Mouse (Mus musculus) inflammation-experienced regulatory T-cells (primary cell): ENCODE measurements around the gene Miox. TPM values are rescaled to one million over a fixed set of nuclear protein-coding genes. Genes with fewer than 3 reads are reported as not detected.

ENCODE experiments used
- polyA plus RNA-seq, 2 experiments: library from polyadenylated mRNA; unstranded; fragments of 100-300 nt; shearing (Covaris generic); gene quantifications; one replicate each; pipeline ENCODE4 v1.2.1; 2017

The Miox gene
- not detected for polyA plus RNA-seq

DNA sequence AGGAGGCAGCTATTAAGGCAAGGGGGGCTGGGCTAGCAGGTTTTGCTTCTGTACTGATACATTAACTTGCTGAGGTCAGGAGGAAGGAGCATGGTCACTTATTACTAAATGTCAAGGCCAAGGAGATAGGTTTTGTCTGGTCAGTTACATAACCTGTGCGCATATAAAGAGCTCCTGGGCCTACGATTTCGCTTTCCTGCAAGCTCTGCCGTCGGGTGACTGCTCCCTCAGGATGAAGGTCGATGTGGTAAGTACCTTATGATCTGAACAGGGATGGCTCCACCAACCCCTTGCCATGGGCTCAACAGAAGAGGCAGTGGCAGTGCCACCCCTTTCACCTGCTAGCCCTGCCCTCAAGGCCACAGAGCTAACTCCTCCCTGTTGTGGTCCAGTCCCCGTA, at the start of gene Miox:
Miox (plus strand) TSS at position 128 of the 400 bp plus-strand sequence.

DNA sequence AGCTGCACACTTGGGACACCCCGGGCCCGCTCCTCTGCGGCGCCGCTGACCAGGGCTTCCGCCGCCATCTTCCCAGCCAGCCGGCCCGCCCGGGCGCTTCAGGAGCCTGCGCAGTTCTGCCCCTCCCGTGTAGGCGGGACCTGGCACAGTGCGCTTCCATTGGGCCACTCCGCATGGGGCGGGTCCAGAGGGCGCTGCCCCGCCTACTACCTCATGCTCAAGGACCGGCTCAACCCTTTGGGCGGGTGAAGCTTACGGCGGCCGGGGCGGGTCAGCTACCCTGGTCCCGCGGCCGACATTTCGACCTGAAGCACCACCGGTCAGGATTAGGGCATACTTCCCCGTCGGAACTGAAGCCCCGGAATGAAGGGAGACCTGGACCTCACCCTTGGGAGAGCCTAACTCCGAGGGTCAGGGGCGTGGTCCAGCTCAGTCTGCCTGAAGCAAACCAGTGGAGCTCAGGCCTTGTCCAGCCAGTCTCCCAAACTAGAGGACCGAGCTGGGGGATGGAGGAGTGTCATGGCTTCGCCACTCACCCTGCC, 18.9 kb upstream of the Miox start, which contains the start of gene Sbf1:
Sbf1 (minus strand) TSS at position 122 of the 542 bp plus-strand sequence.

GRCm38 (mm10) chr15:89322670-89323522, 11.3 kb upstream of the Miox start, which contains the start of gene Adm2:
Gene Adm2 (plus strand): TSS chr15:89322720.

DNA sequence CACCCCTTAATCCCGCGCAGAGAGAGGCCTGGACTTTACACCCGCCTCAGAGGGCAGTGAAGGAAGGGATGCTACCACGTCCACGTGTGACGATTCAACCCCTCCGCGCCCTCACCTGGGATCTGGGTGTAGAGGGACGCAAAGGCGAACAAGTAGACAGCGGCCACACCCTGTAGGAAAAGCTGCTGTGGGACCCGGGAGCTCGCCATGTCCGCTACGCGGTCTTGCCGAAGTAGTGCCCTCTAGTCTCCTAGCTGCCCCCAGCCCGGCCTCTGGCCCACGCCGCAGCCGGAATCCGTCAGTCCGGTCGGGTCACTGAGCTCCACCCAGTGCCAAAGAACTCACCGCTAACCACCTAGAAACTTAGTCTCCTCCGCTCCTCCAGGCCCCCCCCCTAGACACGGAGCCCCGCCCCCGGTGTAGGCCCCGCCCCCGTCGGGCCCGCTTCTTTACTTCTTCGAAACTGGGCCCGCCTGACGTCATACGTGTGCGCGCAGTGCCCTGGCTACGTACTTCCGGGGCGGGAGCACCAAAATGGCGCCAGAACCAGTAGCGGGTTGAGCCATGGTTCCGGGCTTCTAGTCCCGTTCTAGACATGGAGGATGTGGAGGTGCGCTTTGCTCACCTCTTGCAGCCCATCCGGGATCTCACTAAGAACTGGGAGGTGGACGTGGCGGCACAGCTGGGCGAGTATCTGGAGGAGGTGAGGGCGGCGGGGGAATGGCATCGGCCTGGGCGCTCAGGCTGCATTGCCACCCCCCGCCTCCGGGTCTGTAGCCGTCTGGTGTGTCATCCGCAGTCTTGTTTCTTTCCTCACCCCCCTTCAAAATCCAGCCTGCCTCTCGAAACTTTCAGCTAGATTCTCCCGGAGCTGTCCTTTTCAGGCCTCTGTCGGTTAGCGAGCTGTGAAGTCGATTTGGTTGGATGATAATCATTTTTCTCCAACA, 21.3 kb downstream of the Miox start, which contains the start of the genes Lmf2 and Ncaph2:
Lmf2 (minus strand) TSS at position 419 of the 947 bp plus-strand sequence.
Ncaph2 (plus strand) TSS at position 479 of the 947 bp plus-strand sequence.

DNA sequence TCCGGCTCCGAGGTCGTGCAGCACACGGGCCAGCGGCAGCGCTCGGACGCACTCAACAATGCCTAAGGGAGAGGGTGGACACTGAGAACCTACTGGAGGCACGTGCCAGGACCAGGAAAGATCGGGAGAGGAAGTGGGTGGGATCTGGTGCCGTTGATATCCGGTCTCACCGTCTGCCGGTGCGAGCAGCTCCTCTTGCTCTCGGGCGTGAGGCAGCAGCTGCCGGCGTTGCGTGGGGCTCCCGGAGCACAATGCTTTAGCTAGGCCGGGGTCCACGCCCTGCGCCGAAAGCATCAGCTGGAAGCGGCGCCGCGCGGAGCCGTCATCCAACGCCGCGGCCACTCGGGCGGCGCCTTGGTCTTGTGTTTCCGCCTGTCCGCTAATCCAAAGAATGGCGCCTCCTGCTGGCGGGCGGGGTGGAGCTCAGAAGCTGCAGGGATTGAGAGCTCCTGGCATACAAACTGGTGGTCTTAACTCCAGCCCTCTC, 39.6 kb downstream of the Miox start, which contains the start of gene Sco2:
Sco2 (minus strand) TSS at position 85 of the 487 bp plus-strand sequence.

DNA sequence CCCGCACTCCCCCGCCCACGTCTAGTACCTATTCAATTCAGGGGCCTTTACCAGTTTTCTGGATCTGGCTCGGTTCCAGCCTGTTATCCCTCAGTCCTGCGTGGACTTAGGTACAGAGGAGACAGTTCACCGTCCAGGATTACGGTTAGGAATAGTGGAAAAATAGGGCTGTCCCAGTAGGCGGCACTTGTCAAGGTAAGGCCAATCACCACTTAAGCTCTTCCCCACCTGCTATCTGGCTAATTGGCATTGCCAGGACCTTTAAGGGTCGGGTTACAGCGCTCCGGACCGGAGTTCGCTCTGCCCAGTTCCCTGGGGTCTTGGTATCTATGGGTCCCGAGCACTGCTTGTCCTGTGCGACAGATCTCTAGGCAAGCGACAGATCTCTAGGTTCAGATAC, 42.8 kb downstream of the Miox start, which contains the start of gene Tymp:
Tymp (minus strand) TSS at position 83 of the 400 bp plus-strand sequence.

GRCm38 (mm10) chr15:89378831-89379401, 44.7 kb downstream of the Miox start, which contains the start of gene Odf3b:
Gene Odf3b (minus strand): TSS chr15:89379282.

DNA sequence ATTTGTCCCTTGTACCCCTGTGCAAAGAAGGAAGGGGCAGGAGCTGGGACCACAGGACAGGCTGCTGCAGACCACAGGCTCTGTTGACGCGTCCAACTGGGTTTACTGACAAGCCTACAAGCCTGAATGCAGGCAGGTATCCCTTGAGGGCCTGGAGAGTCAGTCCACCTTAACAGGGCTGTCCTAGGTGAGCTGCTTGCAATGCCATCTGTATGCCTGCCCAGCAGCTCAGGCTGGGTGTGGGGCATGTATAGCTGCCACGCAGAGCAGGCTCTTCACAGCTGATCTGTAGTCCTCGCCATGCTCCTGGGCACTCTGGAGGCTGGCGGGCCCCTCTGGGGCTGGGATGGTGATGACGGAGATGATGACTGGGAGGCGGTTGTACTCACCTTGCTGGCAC, 50.4 kb downstream of the Miox start, which contains the start of gene Klhdc7b:
Klhdc7b (plus strand) TSS at position 301 of the 400 bp plus-strand sequence.

Other genes with a start within 250 kb of the Miox start
- 10 to 100 TPM; 53.0 to 58.7 TPM for gene Selenoo, start 245.3 kb upstream of the Miox start, polyA plus RNA-seq
- 10 to 100 TPM; 24.7 to 25.1 TPM for gene Tubgcp6, start 211.3 kb upstream of the Miox start, polyA plus RNA-seq
- 10 to 100 TPM; 55.7 to 63.3 TPM for gene Hdac10, start 205.7 kb upstream of the Miox start, polyA plus RNA-seq
- gene Mapk12, start 193.7 kb upstream of the Miox start, polyA plus RNA-seq: 10 to 100 TPM in 1 of 2 experiments, 1 to 10 TPM in 1; 8.4 to 18.8 TPM
- gene Mapk11, start 184.8 kb upstream of the Miox start, polyA plus RNA-seq: 100 to 1,000 TPM in 1 of 2 experiments, 10 to 100 TPM in 1; 50.7 to 111 TPM
- 1 to 10 TPM; 2.3 to 6.2 TPM for gene Plxnb2, start 153.6 kb upstream of the Miox start, polyA plus RNA-seq
- gene Dennd6b, start 137.9 kb upstream of the Miox start, polyA plus RNA-seq: 10 to 100 TPM; 36.9 to 42.4 TPM
- 10 to 100 TPM; 19.8 to 22.8 TPM for gene Ppp6r2, start 122.8 kb upstream of the Miox start, polyA plus RNA-seq
- 100 to 1,000 TPM; 183 to 186 TPM for gene Sbf1, start 19.1 kb upstream of the Miox start, polyA plus RNA-seq
- not detected for gene Adm2, start 11.7 kb upstream of the Miox start, polyA plus RNA-seq
- 10 to 100 TPM; 57.0 to 69.5 TPM for gene Lmf2, start 21.3 kb downstream of the Miox start, polyA plus RNA-seq
- gene Ncaph2, start 21.3 kb downstream of the Miox start, polyA plus RNA-seq: 100 to 1,000 TPM; 139 to 146 TPM
- gene Sco2, start 39.4 kb downstream of the Miox start, polyA plus RNA-seq: 10 to 100 TPM in 1 of 2 experiments, 1 to 10 TPM in 1; 7.7 to 19.2 TPM
- gene Tymp, start 42.6 kb downstream of the Miox start, polyA plus RNA-seq: 1 to 10 TPM; 1.5 to 1.8 TPM
- 1 to 10 TPM in 1 of 2 experiments, under 1 TPM in 1; 0.71 to 1.4 TPM for gene Odf3b, start 44.9 kb downstream of the Miox start, polyA plus RNA-seq
- gene Klhdc7b, start 50.5 kb downstream of the Miox start, polyA plus RNA-seq: under 1 TPM; 0.13 to 0.83 TPM
- gene Syce3, start 76.1 kb downstream of the Miox start, polyA plus RNA-seq: under 1 TPM in 1 of 2 experiments, not detected in 1; 0.62 TPM
- gene Cpt1b, start 91.5 kb downstream of the Miox start, polyA plus RNA-seq: 1 to 10 TPM in 1 of 2 experiments, under 1 TPM in 1; 0.64 to 1.6 TPM
- 1 to 10 TPM; 3.3 to 6.9 TPM for gene C730034F03Rik, start 95.2 kb downstream of the Miox start, polyA plus RNA-seq
- not detected for gene Gm44502, start 95.3 kb downstream of the Miox start, polyA plus RNA-seq
- 100 to 1,000 TPM; 103 to 119 TPM for gene Chkb, start 95.5 kb downstream of the Miox start, polyA plus RNA-seq
- under 1 TPM; 0.27 to 0.86 TPM for gene Mapk8ip2, start 119.5 kb downstream of the Miox start, polyA plus RNA-seq
- 10 to 100 TPM; 19.2 to 22.1 TPM for gene Arsa, start 143.0 kb downstream of the Miox start, polyA plus RNA-seq
- gene Shank3, start 165.2 kb downstream of the Miox start, polyA plus RNA-seq: under 1 TPM; 0.06 to 0.13 TPM
- gene Acr, start 233.9 kb downstream of the Miox start, polyA plus RNA-seq: not detected